27 mouse cellular contexts compared by ENCODE assay signal in genomic region chr2:130048792-130049191, GRCm38 (mm10). TPM values are rescaled to one million over a fixed set of nuclear protein-coding genes. Genes with fewer than 3 reads are reported as not detected.
DNase-seq lines count a peak whose midpoint lies in the region; ATAC-seq and TF ChIP-seq lines count a peak whose summit lies in the region.
"Had no signal": no experiment of that assay in that cellular context is flagged by ENCODE, and none has a peak within 500 bp of the region (broad histone marks: within the 10 kb centered on the region; RNA-seq: fewer than 3 reads in every experiment).

No protein-coding gene starts in this region.

- H3K9me3 ChIP-seq in heart, embryonic 12.5 days (replicated peaks) = no peaks in the 10 kb centered on the region
- H3K9me3 ChIP-seq in forebrain, embryonic 11.5 days (ENCODE audit: control insufficient read depth, low read length) = no peaks in the 10 kb centered on the region
- H3K9me3 ChIP-seq in hindbrain, embryonic 16.5 days (ENCODE audit: control insufficient read depth, low read length) = no peaks in the 10 kb centered on the region
- no peaks in the 10 kb centered on the region for H3K9me3 ChIP-seq in midbrain, embryonic 16.5 days (replicated peaks; ENCODE audit: control insufficient read depth, low read length, poor library complexity, severe bottlenecking)
- H3K9me3 ChIP-seq: embryonic facial prominence, embryonic 12.5 days; forebrain, embryonic 13.5 days; midbrain, embryonic 12.5 days had no signal

- H3K9ac ChIP-seq in heart, embryonic 12.5 days = no peak overlapping the region
- no peak overlapping the region for H3K9ac ChIP-seq in forebrain, embryonic 11.5 days (ENCODE audit: low read length)
- H3K9ac ChIP-seq in hindbrain, embryonic 16.5 days (ENCODE audit: low read depth, low read length) = no peak overlapping the region
- no peak overlapping the region for H3K9ac ChIP-seq in midbrain, embryonic 16.5 days (ENCODE audit: low read depth, low read length)
- H3K9ac ChIP-seq: embryonic facial prominence, embryonic 12.5 days; forebrain, embryonic 13.5 days; hindbrain, embryonic 14.5 days; midbrain, embryonic 12.5 days had no signal

- no peak for ATAC-seq in heart, embryonic 12.5 days (ENCODE audit: insufficient number of reproducible peaks, low FRiP score)
- no peak for ATAC-seq in forebrain, embryonic 11.5 days (replicated peaks; ENCODE audit: low FRiP score)
- ATAC-seq in hindbrain, embryonic 16.5 days = no peak
- no peak for ATAC-seq in midbrain, embryonic 16.5 days
- ATAC-seq: forebrain, embryonic 13.5 days; intestine, embryonic 16.5 days had no signal

- 71% methylated on average over 6 of the region's 6 CpGs for WGBS in heart, embryonic 12.5 days
- 21% methylated on average over 6 of the region's 6 CpGs for WGBS in macrophage (ENCODE audit: missing documents)
- WGBS in forebrain, embryonic 11.5 days = 84% methylated on average over 6 of the region's 6 CpGs
- 90% methylated on average over 6 of the region's 6 CpGs for WGBS in hindbrain, embryonic 16.5 days
- WGBS in midbrain, embryonic 16.5 days = 88% methylated on average over 6 of the region's 6 CpGs

- H3K79me2 ChIP-seq in macrophage (ENCODE audit: inconsistent target) = no peaks in the 10 kb centered on the region

- peak; percentile 16 to 28 for DNase-seq in heart, adult 9 months (ENCODE audit: low spot score in 2 of 2)
- DNase-seq in embryo, embryonic 11 days = peak; percentile 12
- no peak for DNase-seq in forebrain, embryonic 11.5 days (ENCODE audit: low spot score)
- DNase-seq: cerebellum, adult 11-12 months; cerebellum, postnatal 14 days; gastrocnemius, postnatal 10 days; heart, adult 2 months; heart, postnatal 10 days; kidney, adult 9 months; kidney, postnatal 14 days; right cerebral cortex, postnatal 14 days had no signal

- H3K4me2 ChIP-seq in heart, embryonic 12.5 days = no peak overlapping the region
- H3K4me2 ChIP-seq in forebrain, embryonic 11.5 days (ENCODE audit: low read depth, low read length, severe bottlenecking) = no peak overlapping the region
- no peak overlapping the region for H3K4me2 ChIP-seq in hindbrain, embryonic 16.5 days (ENCODE audit: low read length)
- H3K4me2 ChIP-seq in midbrain, embryonic 16.5 days (ENCODE audit: low read length) = no peak overlapping the region
- H3K4me2 ChIP-seq: embryonic facial prominence, embryonic 12.5 days; forebrain, embryonic 13.5 days; hindbrain, embryonic 14.5 days; midbrain, embryonic 12.5 days had no signal

- TF ChIP-seq CTCF in bone marrow macrophage, adult 2 months (IDR thresholded peaks at IDR 0.05; ENCODE audit: low read depth, low read length) = no peak

- H3K4me1 ChIP-seq in heart, embryonic 12.5 days (replicated peaks) = no peaks in the 10 kb centered on the region
- peaks cover 24% of the 10 kb centered on the region for H3K4me1 ChIP-seq in bone marrow macrophage, adult 2 months (ENCODE audit: control insufficient read depth, insufficient read depth, low read length)
- no peaks in the 10 kb centered on the region for H3K4me1 ChIP-seq in forebrain, embryonic 11.5 days (replicated peaks; ENCODE audit: control insufficient read depth, insufficient read depth, low read length)
- H3K4me1 ChIP-seq in hindbrain, embryonic 16.5 days (ENCODE audit: control insufficient read depth, insufficient read depth, low read depth, low read length) = no peaks in the 10 kb centered on the region
- no peaks in the 10 kb centered on the region for H3K4me1 ChIP-seq in midbrain, embryonic 16.5 days (ENCODE audit: control insufficient read depth, insufficient read depth, low read length)
- H3K4me1 ChIP-seq: embryonic facial prominence, embryonic 12.5 days; forebrain, embryonic 13.5 days; midbrain, embryonic 12.5 days had no signal

- H3K27ac ChIP-seq in heart, embryonic 12.5 days (ENCODE audit: poor library complexity, severe bottlenecking) = no peak overlapping the region
- peak overlapping the region; percentile 41 for H3K27ac ChIP-seq in bone marrow macrophage, adult 2 months (ENCODE audit: insufficient read depth, low read depth, low read length)
- peak overlapping the region; percentile 19; the same call in 1 of the 2 replicates for H3K27ac ChIP-seq in macrophage
- no peak overlapping the region for H3K27ac ChIP-seq in forebrain, embryonic 11.5 days (ENCODE audit: low read depth, low read length)
- H3K27ac ChIP-seq in hindbrain, embryonic 16.5 days (ENCODE audit: low read depth, low read length) = no peak overlapping the region
- H3K27ac ChIP-seq in midbrain, embryonic 16.5 days (ENCODE audit: low read length) = no peak overlapping the region
- H3K27ac ChIP-seq: embryonic facial prominence, embryonic 12.5 days; forebrain, embryonic 13.5 days; heart, adult 2 months; hindbrain, embryonic 14.5 days; midbrain, embryonic 12.5 days; stomach, postnatal 0 days had no signal

- H3K36me3 ChIP-seq in heart, embryonic 12.5 days = no peaks in the 10 kb centered on the region
- H3K36me3 ChIP-seq in macrophage (ENCODE audit: inconsistent target) = no peaks in the 10 kb centered on the region
- no peaks in the 10 kb centered on the region for H3K36me3 ChIP-seq in forebrain, embryonic 11.5 days (ENCODE audit: control insufficient read depth, insufficient read depth, low read length)
- no peaks in the 10 kb centered on the region for H3K36me3 ChIP-seq in hindbrain, embryonic 16.5 days (ENCODE audit: control insufficient read depth, insufficient read depth, low read length)
- H3K36me3 ChIP-seq in midbrain, embryonic 16.5 days (ENCODE audit: control insufficient read depth, insufficient read depth, low read length) = no peaks in the 10 kb centered on the region
- H3K36me3 ChIP-seq: embryonic facial prominence, embryonic 12.5 days; midbrain, embryonic 12.5 days had no signal

- H3K27me3 ChIP-seq in heart, embryonic 12.5 days (replicated peaks) = no peaks in the 10 kb centered on the region
- H3K27me3 ChIP-seq in forebrain, embryonic 11.5 days (ENCODE audit: control insufficient read depth, insufficient read depth, low read length) = no peaks in the 10 kb centered on the region
- H3K27me3 ChIP-seq in hindbrain, embryonic 16.5 days (replicated peaks; ENCODE audit: control insufficient read depth, insufficient read depth, low read length) = no peaks in the 10 kb centered on the region
- no peaks in the 10 kb centered on the region for H3K27me3 ChIP-seq in midbrain, embryonic 16.5 days (ENCODE audit: control insufficient read depth, insufficient read depth, low read depth, low read length)
- H3K27me3 ChIP-seq: embryonic facial prominence, embryonic 12.5 days; forebrain, embryonic 13.5 days; midbrain, embryonic 12.5 days had no signal

- no peak overlapping the region for H3K4me3 ChIP-seq in heart, embryonic 12.5 days
- no peak overlapping the region for H3K4me3 ChIP-seq in bone marrow macrophage, adult 2 months (ENCODE audit: insufficient read depth, low read length)
- no peak overlapping the region for H3K4me3 ChIP-seq in macrophage (ENCODE audit: inconsistent target)
- no peak overlapping the region for H3K4me3 ChIP-seq in forebrain, embryonic 11.5 days (ENCODE audit: low read depth, low read length)
- no peak overlapping the region for H3K4me3 ChIP-seq in hindbrain, embryonic 16.5 days (ENCODE audit: low read length)
- H3K4me3 ChIP-seq in midbrain, embryonic 16.5 days (ENCODE audit: low read depth, low read length) = no peak overlapping the region
- H3K4me3 ChIP-seq: embryonic facial prominence, embryonic 12.5 days; forebrain, embryonic 13.5 days; heart, adult 2 months; midbrain, embryonic 12.5 days had no signal

- no peak for TF ChIP-seq POLR2A in bone marrow macrophage, adult 2 months (IDR thresholded peaks at IDR 0.05; ENCODE audit: borderline replicate concordance, low read depth, low read length)

RNA-seq across cellular contexts. Expression of gene Tgm3, which starts 36.6 kb away (rescaled TPM):
- polyA plus RNA-seq in heart, embryonic 12.5 days (2016; fragmentation: Nextera tagmentation; extraction: Ambion mirVana) = 0.04 TPM in 1 of 2 replicates, not detected in the other
- polyA plus RNA-seq in bone marrow macrophage, adult 2 months (2012; ENCODE audit: insufficient read depth, insufficient read length, missing spikeins) = not detected in 2 replicates
- total RNA-seq in macrophage (2018; cell fraction: chromatin; rRNA removed) = not detected
- under 1 TPM in 1 of 26 experiments, not detected in 25; 0.03 TPM for total RNA-seq in macrophage (2018; cell fraction: cytosol; rRNA removed)
- total RNA-seq in macrophage (2018; cell fraction: nucleus; rRNA removed) = not detected
- polyA plus RNA-seq in macrophage (2018) = not detected in 3 replicates
- polyA plus RNA-seq in forebrain, embryonic 11.5 days (2014; fragmentation: Nextera tagmentation; extraction: Ambion mirVana) = not detected in 2 replicates
- polyA plus RNA-seq in hindbrain, embryonic 16.5 days (2015; fragmentation: Nextera tagmentation; extraction: Ambion mirVana) = not detected in 2 replicates
- not detected in 2 replicates for polyA plus RNA-seq in midbrain, embryonic 16.5 days (2015; fragmentation: Nextera tagmentation; extraction: Ambion mirVana)
- total RNA-seq: heart, adult 2 months; liver, adult 2 months had no signal
- polyA plus RNA-seq: C2C12; embryonic facial prominence, embryonic 12.5 days; forebrain, embryonic 13.5 days; liver, embryonic 16.5 days; lung, embryonic 16.5 days; neural tube, embryonic 11.5 days had no signal

Comparison
In these comparisons a context has a peak if more than half of its experiments do, and no peak if none do; other contexts are left out.
1. H3K27ac ChIP-seq: peak in bone marrow macrophage, adult 2 months (single experiment) and macrophage (single experiment); none in heart, embryonic 12.5 days (single experiment), forebrain, embryonic 11.5 days (single experiment), hindbrain, embryonic 16.5 days (single experiment) and midbrain, embryonic 16.5 days (single experiment).